Mouse (Mus musculus) brown adipose tissue, adult 24 weeks (tissue): Measurements from ENCODE around the gene Dusp9. TPM values are rescaled to one million over a fixed set of nuclear protein-coding genes. Genes with fewer than 3 reads are reported as not detected.
A peak's percentile ranks its signal among the peaks of the same experiment; 100 is the strongest.

Source experiments
- H3K27ac ChIP-seq: fragments of 200-500 bp; replicated peaks from 2 replicates; pipeline ENCODE4 v1.5.1; 2012; ENCODE audit warnings: low read depth, mild to moderate bottlenecking, low read length
- H3K4me1 ChIP-seq: fragments of 200-500 bp; 2 replicates; pipeline ENCODE4 v1.6.1; 2012; ENCODE audit warnings: low read length, mixed read lengths; ENCODE audit not compliant: control insufficient read depth, insufficient read depth, insufficient read length
- H3K4me3 ChIP-seq: fragments of 200-500 bp; 2 replicates; pipeline ENCODE4 v1.5.1; 2012; ENCODE audit warnings: low read depth, mild to moderate bottlenecking, low read length, moderate library complexity; ENCODE audit not compliant: insufficient read depth
- polyA plus RNA-seq: library from polyadenylated mRNA; stranded (reverse); fragments of >200 nt; gene quantifications from 2 replicates; pipeline ENCODE4 v1.2.4, GENCODE M21; 2012; ENCODE audit not compliant: missing spikeins, insufficient read depth, insufficient read length

Dusp9 gene
- polyA plus RNA-seq, 1 experiment = not detected

GRCm38 (mm10) chrX:73685629-73686028 is 46.4 kb downstream of the Dusp9 start:
- H3K4me3 ChIP-seq = no peak overlapping the region
- H3K4me1 ChIP-seq = no peaks in the 10 kb centered on the region
- peak overlapping the region; percentile 87 for H3K27ac ChIP-seq

GRCm38 (mm10) chrX:73690917-73691629 is 51.9 kb downstream of the Dusp9 start:
- Histone ChIP-seq H3K27ac (peak overlapping the region; percentile 64), H3K4me1 (no peaks in the 10 kb centered on the region), H3K4me3 (no peak overlapping the region)

Other genes starting within 250 kb of the Dusp9 start
- gene Gm18336, start 240.7 kb upstream of the Dusp9 start, polyA plus RNA-seq = not detected in 2 replicates
- not detected in 2 replicates for gene Zfp92, start 228.3 kb upstream of the Dusp9 start, polyA plus RNA-seq
- gene Trex2, start 204.1 kb upstream of the Dusp9 start, polyA plus RNA-seq = not detected in 2 replicates
- 9.6 and 14.9 TPM in 2 replicates for gene Haus7, start 180.4 kb upstream of the Dusp9 start, polyA plus RNA-seq
- 67.1 and 108 TPM in 2 replicates for gene Bgn, start 155.8 kb upstream of the Dusp9 start, polyA plus RNA-seq
- not detected in 2 replicates for gene Atp2b3, start 136.3 kb upstream of the Dusp9 start, polyA plus RNA-seq
- 1.2 and 1.8 TPM in 2 replicates for gene Pnck, start 20.7 kb downstream of the Dusp9 start, polyA plus RNA-seq
- 15.8 and 19.4 TPM in 2 replicates for gene Slc6a8, start 33.7 kb downstream of the Dusp9 start, polyA plus RNA-seq
- gene Bcap31, start 76.8 kb downstream of the Dusp9 start, polyA plus RNA-seq = 350 and 381 TPM in 2 replicates
- 12.6 and 22.7 TPM in 2 replicates for gene Abcd1, start 77.2 kb downstream of the Dusp9 start, polyA plus RNA-seq
- gene Plxnb3, start 117.7 kb downstream of the Dusp9 start, polyA plus RNA-seq = 0.33 and 0.55 TPM in 2 replicates
- gene Srpk3, start 135.0 kb downstream of the Dusp9 start, polyA plus RNA-seq = 0.71 TPM in 1 of 2 replicates, not detected in the other
- gene Idh3g, start 147.5 kb downstream of the Dusp9 start, polyA plus RNA-seq = 1,669 and 1,851 TPM in 2 replicates
- 189 and 210 TPM in 2 replicates for gene Ssr4, start 147.6 kb downstream of the Dusp9 start, polyA plus RNA-seq
- gene Pdzd4, start 185.6 kb downstream of the Dusp9 start, polyA plus RNA-seq = 0.36 and 0.58 TPM in 2 replicates